Comparison of ENCODE assay signal across 5 mouse cellular contexts in the genomic region with DNA sequence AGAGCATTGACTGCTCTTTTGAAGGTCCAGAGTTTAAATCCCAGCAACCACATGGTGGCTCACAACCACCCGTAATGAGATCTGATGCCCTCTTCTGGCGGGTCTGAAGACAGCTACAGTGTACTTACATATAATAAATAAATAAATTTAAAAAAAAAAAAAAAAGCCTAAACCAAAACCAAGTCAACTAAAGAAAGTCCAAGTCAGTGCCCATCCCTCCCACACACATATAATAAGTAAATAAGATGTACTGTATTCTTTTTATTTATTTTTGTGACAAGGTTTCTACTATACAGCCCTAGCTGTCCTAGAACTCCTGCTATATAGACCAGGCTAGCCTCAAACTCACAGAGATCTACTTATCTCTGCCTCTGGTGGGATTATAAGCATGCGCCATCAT. TPM values are rescaled to one million over a fixed set of nuclear protein-coding genes. Genes with fewer than 3 reads are reported as not detected.
DNase-seq lines count a peak whose midpoint lies in the region; TF ChIP-seq lines count a peak whose summit lies in the region.
"Not testable (repeated sequence)": the region's sequence is repeated elsewhere in the genome, so short reads cannot be mapped to it uniquely, and the experiment has no call there.

No protein-coding gene starts in this region.

- not testable (repeated sequence) for H3K9me3 ChIP-seq in CH12.LX (replicated peaks; ENCODE audit: low read length); MEL (replicated peaks; ENCODE audit: insufficient read depth, low read length)

- H3K4me1 ChIP-seq in CH12.LX (ENCODE audit: control insufficient read depth in 1 of 2, insufficient read depth in 2 of 2) (peaks cover 0 to 12% of the 10 kb centered on the region in 2 experiments; a peak in 1 of 4 replicates), MEL (ENCODE audit: control insufficient read depth in 1 of 2, insufficient read depth in 2 of 2, low read length in 2 of 2) (peaks cover 7 to 25% of the 10 kb centered on the region in 2 experiments)

- not testable (repeated sequence) for TF ChIP-seq RAD21 in CH12.LX (IDR thresholded peaks at IDR 0.05; ENCODE audit: low read depth, low read length); MEL (IDR thresholded peaks at IDR 0.05; ENCODE audit: low read depth, low read length)

- not testable (repeated sequence) for H3K9ac ChIP-seq in CH12.LX (ENCODE audit: insufficient read depth, low read depth); MEL (ENCODE audit: control insufficient read depth, low read depth, low read length, poor library complexity, severe bottlenecking)

- TF ChIP-seq POLR2A in CH12.LX (IDR thresholded peaks at IDR 0.05; ENCODE audit: low read depth, low read length); MEL (IDR thresholded peaks at IDR 0.05; ENCODE audit: control insufficient read depth in 1 of 2, insufficient read depth in 1 of 2, low read depth in 1 of 2, low read length in 2 of 2, poor library complexity in 1 of 2): not testable (repeated sequence)

- not testable (repeated sequence) for H3K4me2 ChIP-seq in CH12.LX (ENCODE audit: insufficient read depth, low read depth, poor library complexity, severe bottlenecking)

- in situ Hi-C loops in CH12.LX (cut with MboI; ENCODE audit: low pct_ligation_motif_present, low pct_unique_long_range_greater_than_20kb, low sequenced_read_pairs) = not testable (repeated sequence)

- H3K79me2 ChIP-seq in CH12.LX (replicated peaks; ENCODE audit: control insufficient read depth, extremely low read depth, insufficient read depth, poor library complexity, severe bottlenecking); MEL (ENCODE audit: control insufficient read depth, insufficient read depth, low read length, poor library complexity): not testable (repeated sequence)

- not testable (repeated sequence) for TF ChIP-seq EP300 in CH12.LX (IDR thresholded peaks at IDR 0.05; ENCODE audit: low read length); MEL (IDR thresholded peaks at IDR 0.05; ENCODE audit: low read depth in 1 of 2, low read length in 2 of 2)

- H3K27ac ChIP-seq in CH12.LX (ENCODE audit: insufficient read depth, low read depth); MEL (ENCODE audit: control insufficient read depth, low read depth, low read length); layer of hippocampus, adult 2 months: not testable (repeated sequence)

- DNase-seq in CH12.LX (ENCODE audit: extremely low read depth); layer of hippocampus, adult 2 months (ENCODE audit: low spot score in 2 of 2): not testable (repeated sequence)
- DNase-seq in MEL (ENCODE audit: low read depth, low spot score) = peak; percentile 37
- DNase-seq in ZHBTc4 (ENCODE audit: low read depth, low spot score) = peak; percentile 35
- DNase-seq in splenic B cell, adult 2 months (ENCODE audit: low read depth, low spot score) = peak; percentile 32

- not testable (repeated sequence) for H3K27me3 ChIP-seq in CH12.LX (replicated peaks); MEL (ENCODE audit: control insufficient read depth in 1 of 2, insufficient read depth in 2 of 2, low read length in 2 of 2); splenic B cell, adult 2 months (ENCODE audit: control insufficient read depth, insufficient read depth, low read length, poor library complexity, severe bottlenecking)

- not testable (repeated sequence) for H3K4me3 ChIP-seq in CH12.LX (replicated peaks in 1 of 3; ENCODE audit: low read depth in 2 of 3, low read length in 2 of 3, poor library complexity in 1 of 3); MEL (ENCODE audit: control insufficient read depth in 1 of 2, insufficient read depth in 1 of 2, low read depth in 2 of 2, low read length in 2 of 2); layer of hippocampus, adult 2 months

- H3K36me3 ChIP-seq in CH12.LX (replicated peaks in 1 of 2; ENCODE audit: control insufficient read depth in 1 of 2, insufficient read depth in 1 of 2, low read length in 1 of 2); splenic B cell, adult 2 months (ENCODE audit: control insufficient read depth, insufficient read depth, low read length, poor library complexity, severe bottlenecking): not testable (repeated sequence)
- peaks cover 2 to 21% of the 10 kb centered on the region in 2 experiments; a peak in 3 of 4 replicates for H3K36me3 ChIP-seq in MEL (ENCODE audit: control insufficient read depth in 1 of 2, insufficient read depth in 2 of 2, low read length in 2 of 2)

- peak in 1 of 2 experiments; percentile 40; a peak in 1 of 4 replicates for TF ChIP-seq CTCF in CH12.LX (conservative IDR thresholded peaks at IDR 0.05 in 1 of 2, IDR thresholded peaks at IDR 0.05 in 1 of 2; ENCODE audit: low read depth in 2 of 2, low read length in 2 of 2)
- not testable (repeated sequence) for TF ChIP-seq CTCF in MEL (IDR thresholded peaks at IDR 0.05 in 2 of 3, conservative IDR thresholded peaks at IDR 0.05 in 1 of 3; ENCODE audit: control insufficient read depth in 1 of 3, insufficient read depth in 1 of 3, low read depth in 2 of 3, low read length in 3 of 3, poor library complexity in 1 of 3, severe bottlenecking in 1 of 3)
- TF ChIP-seq CTCF in layer of hippocampus, adult 2 months (conservative IDR thresholded peaks at IDR 0.05) = peak; percentile 49

- dilution Hi-C loops in CH12.LX (cut with MboI; ENCODE audit: extremely low pct_ligation_motif_present, extremely low pct_unique_long_range_greater_than_20kb, low sequenced_read_pairs) = not testable (repeated sequence)

TF ChIP-seq in CH12.LX, 34 proteins besides CTCF, POLR2A, EP300 and RAD21:
- peak; percentile 47; the same call in 1 of the 2 replicates for TF ChIP-seq ZNF384 (IDR thresholded peaks at IDR 0.05; ENCODE audit: low read depth, low read length)

TF ChIP-seq in MEL, 35 proteins besides CTCF, POLR2A, EP300 and RAD21:
- TF ChIP-seq ZNF384 (IDR thresholded peaks at IDR 0.05; ENCODE audit: low read depth, low read length) = peak; percentile 55; the same call in 1 of the 2 replicates

RNA-seq across cellular contexts. Expression of a gene that starts 14.2 kb away (rescaled TPM):
- total RNA-seq in CH12.LX (2012; rRNA removed) (6.7 and 10.5 TPM in 2 replicates), CH12.LX (2014; rRNA removed) (8.6 and 9.3 TPM in 2 replicates), MEL (2012; rRNA removed) (7.2 and 9.4 TPM in 2 replicates)
- polyA plus RNA-seq in CH12.LX (2012; ENCODE audit: insufficient read length, low read depth) (6.7 and 7.9 TPM in 2 replicates), MEL (2012; ENCODE audit: insufficient read depth in 1 of 2, insufficient read length in 2 of 2, low read depth in 1 of 2, low replicate concordance in 2 of 2, missing spikeins in 1 of 2) (10 to 100 TPM in 1 of 2 experiments, not detected in 1; 10.3 TPM)
- total RNA-seq in layer of hippocampus, adult 2 months (2021) = 10 to 100 TPM; 71.2 to 74.3 TPM
